ENCODE assay signal across 14 mouse cellular contexts in genomic region chr8:47392290-47392689, GRCm38 (mm10). TPM values are rescaled to one million over a fixed set of nuclear protein-coding genes. Genes with fewer than 3 reads are reported as not detected.
DNase-seq lines count a peak whose midpoint lies in the region; ATAC-seq lines count a peak whose summit lies in the region.
"Had no signal": no experiment of that assay in that cellular context is flagged by ENCODE, and none has a peak within 500 bp of the region (broad histone marks: within the 10 kb centered on the region; RNA-seq: fewer than 3 reads in every experiment).

No protein-coding gene starts in this region.

- H3K9ac ChIP-seq in heart, embryonic 13.5 days: no peak overlapping the region
- no peak overlapping the region for H3K9ac ChIP-seq in limb, embryonic 12.5 days (replicated peaks)
- no peak overlapping the region for H3K9ac ChIP-seq in neural tube, embryonic 15.5 days (replicated peaks)

- H3K4me1 ChIP-seq in heart, embryonic 13.5 days: peaks cover 9% of the 10 kb centered on the region
- H3K4me1 ChIP-seq in limb, embryonic 12.5 days (replicated peaks): peaks cover 12% of the 10 kb centered on the region; the same call in 1 of the 2 replicates
- H3K4me1 ChIP-seq in limb, embryonic 10.5 days: peaks cover 16% of the 10 kb centered on the region
- H3K4me1 ChIP-seq in neural tube, embryonic 15.5 days: peaks cover 10% of the 10 kb centered on the region
- H3K4me1 ChIP-seq: megakaryocyte, embryonic 14.5 days had no signal

- 69% methylated on average over 18 of the region's 18 CpGs for WGBS in heart, embryonic 13.5 days
- WGBS in limb, embryonic 12.5 days: 68% methylated on average over 18 of the region's 18 CpGs
- 78% methylated on average over 18 of the region's 18 CpGs for WGBS in limb, embryonic 10.5 days
- 58% methylated on average over 18 of the region's 18 CpGs for WGBS in neural tube, embryonic 15.5 days

- no peak for ATAC-seq in heart, embryonic 13.5 days (ENCODE audit: extremely low read depth, insufficient number of reproducible peaks, low FRiP score, low TSS enrichment)
- no peak for ATAC-seq in limb, embryonic 12.5 days (ENCODE audit: insufficient number of reproducible peaks, insufficient read depth, low FRiP score, low TSS enrichment, low read depth)
- ATAC-seq in neural tube, embryonic 15.5 days (ENCODE audit: low FRiP score): peak; percentile 79
- ATAC-seq: activated CD4-positive, CD25-positive, alpha-beta regulatory T cell, adult 4 months had no signal

- H3K36me3 ChIP-seq in heart, embryonic 13.5 days: no peaks in the 10 kb centered on the region
- H3K36me3 ChIP-seq in limb, embryonic 12.5 days: no peaks in the 10 kb centered on the region
- H3K36me3 ChIP-seq in limb, embryonic 10.5 days: no peaks in the 10 kb centered on the region
- H3K36me3 ChIP-seq in neural tube, embryonic 15.5 days: no peaks in the 10 kb centered on the region

- H3K27ac ChIP-seq in heart, embryonic 13.5 days (replicated peaks): no peak overlapping the region
- no peak overlapping the region for H3K27ac ChIP-seq in limb, embryonic 12.5 days
- H3K27ac ChIP-seq in limb, embryonic 10.5 days: no peak overlapping the region; the same call in 1 of the 2 replicates
- H3K27ac ChIP-seq in neural tube, embryonic 15.5 days (replicated peaks): no peak overlapping the region

- H3K4me2 ChIP-seq in heart, embryonic 13.5 days: peak overlapping the region; percentile 20
- 0 out of 2 replicates have a peak overlapping the region, but pooled peaks have one; percentile 13 for H3K4me2 ChIP-seq in limb, embryonic 12.5 days
- H3K4me2 ChIP-seq in neural tube, embryonic 15.5 days: peak overlapping the region; percentile 25

- peaks cover 2% of the 10 kb centered on the region; the same call in 1 of the 2 replicates for H3K27me3 ChIP-seq in heart, embryonic 13.5 days (replicated peaks)
- no peaks in the 10 kb centered on the region for H3K27me3 ChIP-seq in limb, embryonic 12.5 days
- H3K27me3 ChIP-seq in limb, embryonic 10.5 days (ENCODE audit: low read depth, poor library complexity, severe bottlenecking): no peaks in the 10 kb centered on the region
- no peaks in the 10 kb centered on the region for H3K27me3 ChIP-seq in neural tube, embryonic 15.5 days (replicated peaks)
- H3K27me3 ChIP-seq: megakaryocyte, embryonic 14.5 days had no signal

- no peak overlapping the region for H3K4me3 ChIP-seq in heart, embryonic 13.5 days
- no peak overlapping the region for H3K4me3 ChIP-seq in limb, embryonic 12.5 days (replicated peaks)
- no peak overlapping the region for H3K4me3 ChIP-seq in limb, embryonic 10.5 days
- no peak overlapping the region for H3K4me3 ChIP-seq in neural tube, embryonic 15.5 days (replicated peaks)
- H3K4me3 ChIP-seq: megakaryocyte, embryonic 14.5 days had no signal

- DNase-seq in heart, adult 9 months (ENCODE audit: low spot score in 2 of 2): no peak
- no peak for DNase-seq in limb, embryonic 10.5 days (ENCODE audit: low spot score)
- DNase-seq in kidney, adult 9 months: peak; percentile 51
- DNase-seq in testis, postnatal 10 days (ENCODE audit: low spot score): no peak
- no peak for DNase-seq in adrenal gland, adult 8-10 months
- DNase-seq: cerebellum, adult 11 months; left cerebral cortex, postnatal 4 days; lung, adult 2 months; thymus, adult 18-20 months had no signal

- no peaks in the 10 kb centered on the region for H3K9me3 ChIP-seq in heart, embryonic 13.5 days
- H3K9me3 ChIP-seq in limb, embryonic 12.5 days: no peaks in the 10 kb centered on the region
- no peaks in the 10 kb centered on the region for H3K9me3 ChIP-seq in limb, embryonic 10.5 days (replicated peaks)
- H3K9me3 ChIP-seq in neural tube, embryonic 15.5 days (replicated peaks): no peaks in the 10 kb centered on the region

RNA-seq across cellular contexts. Expression of gene Stox2, which starts 53.9 kb away (rescaled TPM):
- polyA plus RNA-seq in heart, embryonic 13.5 days (2015; fragmentation: Nextera tagmentation; extraction: Ambion mirVana): 7.2 and 8.9 TPM in 2 replicates
- 24.5 and 25.0 TPM in 2 replicates for polyA plus RNA-seq in limb, embryonic 12.5 days (2016; fragmentation: Nextera tagmentation; extraction: Ambion mirVana)
- 16.0 and 18.7 TPM in 2 replicates for polyA plus RNA-seq in limb, embryonic 10.5 days (2016; fragmentation: Nextera tagmentation; extraction: Ambion mirVana)
- polyA plus RNA-seq in neural tube, embryonic 15.5 days (2015; fragmentation: Nextera tagmentation; extraction: Ambion mirVana): 32.1 and 40.5 TPM in 2 replicates
- total RNA-seq in adrenal gland, adult 8-10 months (2022): 10 to 100 TPM in 3 of 4 experiments, 1 to 10 TPM in 1; 9.6 to 13.5 (median 12.3) TPM
- polyA plus RNA-seq: activated CD4-positive, CD25-positive, alpha-beta regulatory T cell, adult 4 months had no signal
